Mouse (Mus musculus) CD4-positive, CD25-positive, alpha-beta regulatory T cell, adult 9 weeks (primary cell): ENCODE measurements around the gene Mark2. TPM values are rescaled to one million over a fixed set of nuclear protein-coding genes. Genes with fewer than 3 reads are reported as not detected.

ENCODE experiments used
- polyA plus RNA-seq: library from polyadenylated mRNA; unstranded; fragments of 100-300 nt; shearing (Covaris generic); gene quantifications from one replicate; pipeline ENCODE4 v1.2.1, GENCODE M21; 2017

The Mark2 gene
- 83.1 TPM for polyA plus RNA-seq

GRCm38 (mm10) chr19:7341512-7342397 is at the start of gene Mark2:
Mark2 (minus strand) TSS chr19:7341860.

DNA sequence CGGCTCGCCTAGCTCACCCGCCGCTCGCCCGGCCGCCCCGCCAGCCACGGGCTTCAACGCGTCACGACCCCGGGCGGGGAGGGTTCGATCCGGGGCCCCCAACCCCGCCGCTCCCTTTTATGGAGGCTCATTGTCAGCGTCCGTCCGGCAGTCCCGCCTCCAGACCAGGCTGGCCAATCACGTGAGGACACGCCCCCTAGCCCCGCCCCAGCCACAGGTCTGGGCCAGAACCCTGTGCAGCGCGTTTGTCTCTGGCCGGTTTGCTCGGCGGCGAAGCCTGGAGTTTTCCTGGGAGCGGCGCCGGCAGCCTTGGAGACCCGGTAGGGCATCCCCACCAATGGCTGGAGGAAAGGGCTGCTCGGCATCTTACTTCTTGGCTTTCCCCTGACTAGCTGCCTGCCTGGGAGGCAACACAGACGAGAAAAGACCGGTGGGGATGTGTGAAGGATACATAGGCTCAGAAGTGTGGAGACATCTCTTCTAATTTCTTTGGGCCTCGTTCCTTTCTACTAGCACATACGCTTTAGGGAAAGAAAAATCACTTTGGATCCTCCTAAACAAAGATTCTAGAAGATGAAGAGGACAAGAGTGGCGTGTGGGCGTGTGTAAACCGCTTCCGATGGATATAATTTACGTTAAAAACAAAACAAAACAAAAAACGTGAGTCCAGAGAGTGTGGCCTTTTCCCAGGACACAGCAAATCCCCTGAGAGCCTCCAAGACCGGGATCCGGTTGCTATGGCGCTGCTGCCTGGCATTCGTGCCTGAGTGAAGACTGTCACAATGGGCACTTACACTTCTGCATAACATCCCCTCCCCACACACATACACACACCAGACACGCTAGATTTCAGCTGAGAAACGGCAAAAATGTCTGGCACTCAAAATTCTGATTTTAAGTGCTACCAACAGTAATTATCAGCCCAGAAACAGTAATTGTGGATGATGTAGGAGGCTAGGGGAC is 41.5 kb upstream of the Mark2 start, which contains the start of gene Spindoc:
TSS of gene Spindoc (minus strand) at position 92 of the 963 bp plus-strand sequence.

GRCm38 (mm10) chr19:7267091-7267741 is 74.4 kb downstream of the Mark2 start, which contains the start of gene Rcor2:
Rcor2 (plus strand) TSS chr19:7267325.

DNA sequence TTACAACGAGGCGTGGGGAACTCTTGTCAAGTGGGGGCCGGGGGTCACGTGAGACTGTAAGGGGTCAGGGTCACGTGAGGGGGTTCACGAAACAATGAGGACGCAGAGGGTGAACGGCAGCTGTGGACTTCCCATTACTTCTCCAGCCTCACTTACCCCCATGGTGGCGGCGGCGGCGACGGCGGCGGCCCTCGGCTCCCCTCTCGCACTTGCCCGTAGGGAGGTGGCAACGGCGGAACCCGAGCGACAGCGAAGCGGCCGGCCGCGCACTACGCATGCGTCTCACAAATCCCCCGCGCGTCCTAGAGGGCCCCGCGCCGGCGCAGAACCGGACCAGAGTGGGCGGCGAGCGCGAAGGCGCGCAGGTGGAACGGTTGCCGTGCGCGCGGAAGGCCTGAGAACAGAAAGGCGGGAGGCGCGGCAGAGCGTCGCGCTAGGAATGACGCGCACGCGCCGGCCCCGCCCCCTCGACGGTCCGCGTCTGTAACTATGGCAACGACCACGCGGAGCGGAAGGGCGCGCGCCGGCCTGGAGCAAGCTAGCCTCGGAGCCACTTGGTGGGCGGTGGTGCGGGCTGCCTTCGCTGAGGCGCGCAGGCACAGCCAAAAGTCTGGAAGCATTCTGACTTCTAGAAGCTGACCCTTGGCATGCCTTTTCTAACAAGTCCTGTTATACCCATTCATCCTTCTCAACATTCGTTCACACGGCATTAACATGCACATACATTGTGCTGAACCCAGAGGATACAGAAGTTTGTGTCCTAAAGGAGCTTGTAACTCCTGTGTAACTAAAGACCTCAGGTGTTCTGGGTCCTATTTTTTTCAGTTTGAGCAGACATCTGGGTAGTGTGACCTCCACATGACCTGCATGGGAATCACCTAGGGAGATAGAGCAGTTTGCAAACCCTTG is 100.6 kb downstream of the Mark2 start, which contains the start of gene Naa40:
TSS of gene Naa40 (minus strand) at position 402 of the 909 bp plus-strand sequence.

Other genes with a start within 250 kb of the Mark2 start
- 0.05 TPM for gene Flrt1, start 236.1 kb downstream of the Mark2 start, polyA plus RNA-seq
- 73.3 TPM for gene Otub1, start 135.5 kb downstream of the Mark2 start, polyA plus RNA-seq
- gene Cox8a, start 124.2 kb downstream of the Mark2 start, polyA plus RNA-seq, result 544 TPM
- gene Naa40, start 100.7 kb downstream of the Mark2 start, polyA plus RNA-seq, result 41.7 TPM
- gene Rcor2, start 74.5 kb downstream of the Mark2 start, polyA plus RNA-seq, result 0.27 TPM
- 4.3 TPM for gene Spindoc, start 41.1 kb upstream of the Mark2 start, polyA plus RNA-seq
- 0.09 TPM for gene 2700081O15Rik, start 75.8 kb upstream of the Mark2 start, polyA plus RNA-seq
- 81.5 TPM for gene Rtn3, start 141.4 kb upstream of the Mark2 start, polyA plus RNA-seq
- 18.9 TPM for gene Atl3, start 152.2 kb upstream of the Mark2 start, polyA plus RNA-seq
- 111 TPM for gene Pla2g16, start 215.6 kb upstream of the Mark2 start, polyA plus RNA-seq